Mouse (Mus musculus): ENCODE results near the gene Slc22a7. TPM values are rescaled to one million over a fixed set of nuclear protein-coding genes. Genes with fewer than 3 reads are reported as not detected.

Gene Slc22a7
- polyA plus RNA-seq, 1 experiment from 2014 or later, result not detected

DNA sequence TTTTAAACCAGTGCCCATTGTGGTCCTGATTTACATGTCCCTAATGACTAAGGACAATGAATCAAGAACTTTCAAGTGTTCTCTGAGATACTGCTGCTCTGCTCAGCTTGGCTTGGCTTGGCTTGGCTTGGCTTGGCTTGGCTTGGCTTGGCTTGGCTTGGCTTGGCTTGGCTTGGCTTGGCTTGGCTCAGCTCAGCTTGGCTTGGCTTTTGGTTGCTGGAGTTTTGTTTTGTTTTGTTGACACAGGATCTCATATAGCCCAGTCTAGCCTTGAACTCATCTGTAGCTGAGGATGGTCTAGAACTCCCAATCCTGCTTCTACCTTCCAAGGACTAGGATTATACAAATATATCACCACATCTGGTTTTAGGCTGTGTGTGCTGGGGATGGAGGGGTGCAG is 11.8 kb downstream of the Slc22a7 start:
- no peak overlapping the region for H3K4me3 ChIP-seq (ENCODE audit: low read depth, low read length)
- no peak overlapping the region for H3K4me2 ChIP-seq (replicated peaks; ENCODE audit: low read depth, low read length)
- H3K9ac ChIP-seq (replicated peaks; ENCODE audit: low read depth, low read length), result no peak overlapping the region
- H3K36me3 ChIP-seq (ENCODE audit: control insufficient read depth, insufficient read depth, low read length), result no peaks in the 10 kb centered on the region
- no peaks in the 10 kb centered on the region for H3K4me1 ChIP-seq (ENCODE audit: control insufficient read depth, insufficient read depth, low read length)
- ATAC-seq (ENCODE audit: insufficient number of reproducible peaks, insufficient read depth, low FRiP score, low read depth), result no peak
- H3K27me3 ChIP-seq (ENCODE audit: control insufficient read depth, insufficient read depth, low read length), result no peaks in the 10 kb centered on the region
- no peak overlapping the region for H3K27ac ChIP-seq (ENCODE audit: low read length)
- no peaks in the 10 kb centered on the region for H3K9me3 ChIP-seq (ENCODE audit: control insufficient read depth, low read depth, low read length)

DNA sequence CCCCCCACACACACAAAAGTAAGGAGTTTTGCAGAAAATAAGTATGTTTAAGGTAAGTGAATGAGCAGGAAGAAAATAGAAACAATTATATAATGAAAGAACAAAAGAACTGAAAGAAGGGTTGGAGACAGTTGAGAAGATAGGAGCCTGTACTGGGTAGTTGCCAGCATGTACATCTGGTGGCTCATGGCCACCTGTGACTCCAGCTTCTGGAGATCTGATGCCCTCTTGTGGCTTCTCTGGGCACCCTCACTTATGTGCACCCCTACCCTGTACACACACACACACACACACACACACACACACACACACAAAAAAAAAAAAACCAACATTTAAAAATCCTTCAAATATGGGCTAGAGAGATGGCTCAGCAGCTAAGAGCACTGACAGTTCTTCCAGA is 18.5 kb downstream of the Slc22a7 start:
- ATAC-seq (ENCODE audit: insufficient number of reproducible peaks, insufficient read depth, low FRiP score, low read depth), result no peak
- peaks cover 7% of the 10 kb centered on the region; the same call in 1 of the 2 replicates for H3K36me3 ChIP-seq (ENCODE audit: control insufficient read depth, insufficient read depth, low read length)
- H3K4me2 ChIP-seq (replicated peaks; ENCODE audit: low read depth, low read length), result no peak overlapping the region
- no peak overlapping the region for H3K27ac ChIP-seq (ENCODE audit: low read length)
- no peak overlapping the region for H3K9ac ChIP-seq (replicated peaks; ENCODE audit: low read depth, low read length)
- H3K4me1 ChIP-seq (ENCODE audit: control insufficient read depth, insufficient read depth, low read length), result no peaks in the 10 kb centered on the region
- no peak overlapping the region for H3K4me3 ChIP-seq (ENCODE audit: low read depth, low read length)
- no peaks in the 10 kb centered on the region for H3K9me3 ChIP-seq (ENCODE audit: control insufficient read depth, low read depth, low read length)
- no peaks in the 10 kb centered on the region for H3K27me3 ChIP-seq (ENCODE audit: control insufficient read depth, insufficient read depth, low read length)

GRCm38 (mm10) chr17:46418628-46419027 is 19.6 kb downstream of the Slc22a7 start:
- no peaks in the 10 kb centered on the region for H3K27me3 ChIP-seq (ENCODE audit: control insufficient read depth, insufficient read depth, low read length)
- H3K4me2 ChIP-seq (replicated peaks; ENCODE audit: low read depth, low read length), result no peak overlapping the region
- 66% methylated on average over 5 of the region's 5 CpGs for WGBS
- no peaks in the 10 kb centered on the region for H3K4me1 ChIP-seq (ENCODE audit: control insufficient read depth, insufficient read depth, low read length)
- no peak for ATAC-seq (ENCODE audit: insufficient number of reproducible peaks, insufficient read depth, low FRiP score, low read depth)
- no peak overlapping the region for H3K27ac ChIP-seq (ENCODE audit: low read length)
- peaks cover 13% of the 10 kb centered on the region for H3K36me3 ChIP-seq (ENCODE audit: control insufficient read depth, insufficient read depth, low read length)
- no peaks in the 10 kb centered on the region for H3K9me3 ChIP-seq (ENCODE audit: control insufficient read depth, low read depth, low read length)
- no peak overlapping the region for H3K9ac ChIP-seq (replicated peaks; ENCODE audit: low read depth, low read length)
- H3K4me3 ChIP-seq (ENCODE audit: low read depth, low read length), result no peak overlapping the region

DNA sequence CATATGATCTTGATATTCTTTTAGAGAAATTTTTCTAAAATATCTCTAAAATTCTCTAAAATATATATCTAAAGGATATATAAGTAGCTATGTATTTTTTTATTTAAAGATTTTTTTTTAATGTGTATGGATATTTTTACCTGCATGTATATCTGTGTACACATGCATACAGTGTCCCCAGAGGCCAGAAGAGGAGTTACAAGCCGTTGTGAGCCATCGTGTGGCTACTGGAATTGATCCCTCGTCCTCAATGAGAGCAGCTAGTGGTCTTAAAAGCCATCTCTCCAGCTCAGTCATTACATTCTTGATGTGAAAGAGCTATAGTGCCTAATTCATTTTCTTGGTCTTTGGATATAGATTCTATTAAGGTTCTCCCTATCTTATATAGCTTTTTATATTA is 29.8 kb downstream of the Slc22a7 start:
- Histone ChIP-seq H3K36me3 (ENCODE audit: control insufficient read depth, insufficient read depth, low read length) (peaks cover 57% of the 10 kb centered on the region), H3K27ac (ENCODE audit: low read length) (no peak overlapping the region)
- 32% methylated on average over 3 of the region's 3 CpGs for WGBS

GRCm38 (mm10) chr17:46394631-46395030 is 43.6 kb downstream of the Slc22a7 start:
- Histone ChIP-seq H3K27ac (ENCODE audit: low read length) (no peak overlapping the region), H3K4me3 (ENCODE audit: low read depth, low read length) (no peak overlapping the region), H3K9ac (replicated peaks; ENCODE audit: low read depth, low read length) (no peak overlapping the region), H3K4me2 (replicated peaks; ENCODE audit: low read depth, low read length) (no peak overlapping the region), H3K9me3 (ENCODE audit: control insufficient read depth, low read depth, low read length) (no peaks in the 10 kb centered on the region), H3K27me3 (ENCODE audit: control insufficient read depth, insufficient read depth, low read length) (no peaks in the 10 kb centered on the region), H3K36me3 (ENCODE audit: control insufficient read depth, insufficient read depth, low read length) (peaks cover 27% of the 10 kb centered on the region), H3K4me1 (ENCODE audit: control insufficient read depth, insufficient read depth, low read length) (no peaks in the 10 kb centered on the region)
- ATAC-seq (ENCODE audit: insufficient number of reproducible peaks, insufficient read depth, low FRiP score, low read depth), result no peak
- 77% methylated on average over 1 of the region's 1 CpGs for WGBS

More for the DNA sequence above, 29.8 kb downstream of the Slc22a7 start:
- no peak overlapping the region for H3K4me3 ChIP-seq (ENCODE audit: low read depth, low read length)
- H3K9ac ChIP-seq (replicated peaks; ENCODE audit: low read depth, low read length), result no peak overlapping the region
- H3K9me3 ChIP-seq (ENCODE audit: control insufficient read depth, low read depth, low read length), result no peaks in the 10 kb centered on the region
- H3K4me2 ChIP-seq (replicated peaks; ENCODE audit: low read depth, low read length), result no peak overlapping the region
- H3K4me1 ChIP-seq (ENCODE audit: control insufficient read depth, insufficient read depth, low read length), result no peaks in the 10 kb centered on the region
- ATAC-seq (ENCODE audit: insufficient number of reproducible peaks, insufficient read depth, low FRiP score, low read depth), result no peak
- no peaks in the 10 kb centered on the region for H3K27me3 ChIP-seq (ENCODE audit: control insufficient read depth, insufficient read depth, low read length)

DNA sequence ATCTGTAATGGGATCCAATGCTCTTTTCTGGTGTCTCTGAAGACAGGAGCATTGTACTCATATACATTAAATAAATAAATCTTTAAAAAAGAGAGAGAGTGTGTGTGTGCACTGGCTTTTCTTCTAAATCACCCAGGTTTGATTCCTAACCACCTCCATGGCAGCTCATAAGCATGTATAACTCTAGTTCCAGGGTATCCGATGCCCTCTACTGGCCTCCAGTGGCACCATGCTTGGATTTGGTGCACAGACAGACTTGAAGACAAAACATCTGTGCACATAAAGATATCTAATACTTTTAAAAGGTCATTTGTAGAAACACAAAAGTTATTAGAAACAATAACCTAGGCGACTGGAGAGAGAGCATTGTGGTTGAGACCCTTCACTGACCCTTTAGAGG is 45.2 kb downstream of the Slc22a7 start:
- WGBS, result 42% methylated on average over 2 of the region's 2 CpGs
- no peak for ATAC-seq (ENCODE audit: insufficient number of reproducible peaks, insufficient read depth, low FRiP score, low read depth)
- H3K27ac ChIP-seq (ENCODE audit: low read length), result no peak overlapping the region
- H3K9ac ChIP-seq (replicated peaks; ENCODE audit: low read depth, low read length), result no peak overlapping the region
- no peak overlapping the region for H3K4me2 ChIP-seq (replicated peaks; ENCODE audit: low read depth, low read length)
- H3K4me1 ChIP-seq (ENCODE audit: control insufficient read depth, insufficient read depth, low read length), result no peaks in the 10 kb centered on the region
- no peak overlapping the region for H3K4me3 ChIP-seq (ENCODE audit: low read depth, low read length)
- H3K36me3 ChIP-seq (ENCODE audit: control insufficient read depth, insufficient read depth, low read length), result peaks cover 30% of the 10 kb centered on the region
- no peaks in the 10 kb centered on the region for H3K27me3 ChIP-seq (ENCODE audit: control insufficient read depth, insufficient read depth, low read length)
- H3K9me3 ChIP-seq (ENCODE audit: control insufficient read depth, low read depth, low read length), result no peaks in the 10 kb centered on the region

- no peak for ATAC-seq (ENCODE audit: insufficient number of reproducible peaks, insufficient read depth, low FRiP score, low read depth)
- no peak overlapping the region for H3K9ac ChIP-seq (replicated peaks; ENCODE audit: low read depth, low read length)
- peaks cover 21% of the 10 kb centered on the region for H3K36me3 ChIP-seq (ENCODE audit: control insufficient read depth, insufficient read depth, low read length)
- no peak overlapping the region for H3K4me2 ChIP-seq (replicated peaks; ENCODE audit: low read depth, low read length)
- peaks cover 9% of the 10 kb centered on the region for H3K4me1 ChIP-seq (ENCODE audit: control insufficient read depth, insufficient read depth, low read length)
- H3K27me3 ChIP-seq (ENCODE audit: control insufficient read depth, insufficient read depth, low read length), result no peaks in the 10 kb centered on the region
- H3K4me3 ChIP-seq (ENCODE audit: low read depth, low read length), result no peak overlapping the region
- WGBS, result 94% methylated on average over 3 of the region's 3 CpGs
- no peaks in the 10 kb centered on the region for H3K9me3 ChIP-seq (ENCODE audit: control insufficient read depth, low read depth, low read length)
- H3K27ac ChIP-seq (ENCODE audit: low read length), result no peak overlapping the region
These were observed 50.1 kb downstream of the Slc22a7 start for GRCm38 (mm10) chr17:46388200-46388599.

- peak overlapping the region; percentile 85 for H3K27ac ChIP-seq (ENCODE audit: low read length)
- WGBS, result under 1% methylated on average over 68 of the region's 70 CpGs
- no peak for ATAC-seq (ENCODE audit: insufficient number of reproducible peaks, insufficient read depth, low FRiP score, low read depth)
These were observed 54.0 kb downstream of the Slc22a7 start for GRCm38 (mm10) chr17:46384061-46384801.

More at GRCm38 (mm10) chr17:46384061-46384801, 54.0 kb downstream of the Slc22a7 start:
- H3K4me3 ChIP-seq (ENCODE audit: low read depth, low read length), result peak overlapping the region; percentile 80
- H3K4me2 ChIP-seq (replicated peaks; ENCODE audit: low read depth, low read length), result peak overlapping the region; percentile 68
- no peaks in the 10 kb centered on the region for H3K27me3 ChIP-seq (ENCODE audit: control insufficient read depth, insufficient read depth, low read length)
- H3K9me3 ChIP-seq (ENCODE audit: control insufficient read depth, low read depth, low read length), result no peaks in the 10 kb centered on the region
- peaks cover 9% of the 10 kb centered on the region for H3K4me1 ChIP-seq (ENCODE audit: control insufficient read depth, insufficient read depth, low read length)
- H3K36me3 ChIP-seq (ENCODE audit: control insufficient read depth, insufficient read depth, low read length), result peaks cover 16% of the 10 kb centered on the region
- peak overlapping the region; percentile 90 for H3K9ac ChIP-seq (replicated peaks; ENCODE audit: low read depth, low read length)
